Mouse (Mus musculus) retina, adult 2 months (tissue): ENCODE results near the gene Ube2i.

ENCODE experiments used
- DNase-seq: peaks from one replicate; pipeline ENCODE4 v3.0.0-alpha.2; 2012; ENCODE audit warnings: low read depth, low spot score

Ube2i gene

GRCm38 (mm10) chr17:25219492-25220295 is 54.7 kb downstream of the Ube2i start:
- DNase-seq = no peak

- no peak for DNase-seq
Measured at GRCm38 (mm10) chr17:25218967-25219366, 55.5 kb downstream of the Ube2i start.

GRCm38 (mm10) chr17:25215431-25215830 is 59.0 kb downstream of the Ube2i start:
- no peak for DNase-seq
